Mouse (Mus musculus) G1E (cell line): ENCODE measurements at regions not wholly inside any gene's neighbourhood (a gene's known extent, or its start where the extent isn't known, plus 50 kb on each side); places are given as distances from the start of the nearest gene placed in this dataset.

Experiments
- ATAC-seq: 2 replicates; pipeline ENCODE4 v1.8.0; 2016; ENCODE audit warnings: mild to moderate bottlenecking; ENCODE audit not compliant: insufficient number of reproducible peaks, poor library complexity, low FRiP score, severe bottlenecking; ENCODE audit errors: extremely low read depth
- DNase-seq: peaks from one replicate; pipeline ENCODE4 v3.0.0; 2012; ENCODE audit warnings: low spot score
- H3K27me3 ChIP-seq: 2 replicates; pipeline ENCODE4 v1.6.1; 2012; ENCODE audit warnings: mild to moderate bottlenecking, low read length, inconsistent platforms; ENCODE audit not compliant: insufficient read depth
- H3K36me3 ChIP-seq: replicated peaks from 2 replicates; pipeline ENCODE3; 2012; ENCODE audit warnings: mild to moderate bottlenecking, inconsistent platforms
- H3K4me1 ChIP-seq: 2 replicates; pipeline ENCODE4 v1.6.1; 2012; ENCODE audit warnings: low read depth, low read length, inconsistent platforms, mixed read lengths; ENCODE audit not compliant: insufficient read depth
- H3K4me3 ChIP-seq: 2 replicates; pipeline ENCODE4 v1.5.1; 2012; ENCODE audit warnings: low read depth, mild to moderate bottlenecking, inconsistent platforms, low read length, moderate library complexity, mixed read lengths
- H3K9me3 ChIP-seq: replicated peaks from 2 replicates; pipeline ENCODE4 v1.6.1; 2012; ENCODE audit warnings: inconsistent platforms
- CTCF ChIP-seq: IDR thresholded peaks from 2 replicates; pipeline ENCODE4 v1.5.1; 2012; ENCODE audit warnings: low read depth, low read length, inconsistent platforms, mixed read lengths
- GATA1 ChIP-seq: IDR thresholded peaks from 2 replicates; pipeline ENCODE4 v1.6.1; 2012; ENCODE audit warnings: borderline replicate concordance, low read length, inconsistent platforms, mixed read lengths
- GATA2 ChIP-seq: IDR thresholded peaks from 2 replicates; pipeline ENCODE4 v1.6.1; 2012; ENCODE audit warnings: low read depth, low read length, inconsistent platforms, borderline replicate concordance
- POLR2AphosphoS5 ChIP-seq: IDR thresholded peaks from 2 replicates; pipeline ENCODE4 v1.6.1; 2012; ENCODE audit warnings: low read depth, low read length, inconsistent platforms; ENCODE audit not compliant: insufficient replicate concordance
- TAL1 ChIP-seq: conservative IDR thresholded peaks from 2 replicates; pipeline ENCODE4 v1.6.1; 2012; ENCODE audit warnings: low read depth, low read length, inconsistent platforms, mixed read lengths

DNA sequence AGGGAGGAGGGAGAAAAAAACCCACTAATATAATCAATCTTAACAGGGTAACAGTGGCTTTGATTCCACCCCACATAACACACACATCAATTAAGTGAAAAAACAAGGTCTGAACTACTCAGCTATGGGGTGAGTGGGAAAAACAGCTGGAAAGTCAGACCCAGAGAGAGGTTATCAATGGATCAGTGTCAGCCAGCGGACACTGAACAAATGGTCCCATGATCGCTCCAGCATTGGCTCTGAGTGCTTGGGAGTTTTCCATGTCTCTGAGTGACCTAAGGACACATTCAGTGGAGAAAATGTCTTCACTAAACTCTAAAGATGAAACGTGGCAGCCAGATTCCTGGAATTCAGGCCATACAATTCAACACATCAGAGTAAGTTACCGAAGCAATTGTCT, 281.9 kb downstream of the Epha4 start:
- ATAC-seq (no peak), DNase-seq (no peak)
- Histone ChIP-seq H3K9me3 (peaks cover 11% of the 10 kb centered on the region), H3K4me3 (no peak overlapping the region), H3K4me1 (no peaks in the 10 kb centered on the region), H3K27me3 (no peaks in the 10 kb centered on the region), H3K36me3 (no peaks in the 10 kb centered on the region)
- TF ChIP-seq GATA2 (no peak), GATA1 (no peak), CTCF (no peak), POLR2AphosphoS5 (no peak), TAL1 (no peak)

DNA sequence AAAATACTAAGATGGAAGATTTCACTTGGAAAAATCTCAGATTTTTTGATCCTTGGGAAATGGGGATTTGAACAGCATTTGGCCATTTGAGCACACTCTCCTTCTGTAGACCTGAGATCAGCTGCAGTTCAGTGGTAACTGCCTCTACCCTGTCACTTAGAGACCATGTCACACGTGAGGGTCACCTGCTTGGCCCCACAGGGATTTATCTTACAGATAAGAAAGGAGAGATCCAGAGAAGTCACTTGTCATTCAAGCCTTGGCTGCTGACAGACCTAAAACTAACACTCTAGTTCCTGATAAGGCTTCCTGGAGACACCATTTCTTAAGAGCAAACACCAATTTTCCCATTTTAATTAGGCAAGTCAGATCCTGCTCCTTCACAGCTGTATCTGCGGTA, 270.2 kb downstream of the Epha4 start:
- no peaks in the 10 kb centered on the region for H3K4me1 ChIP-seq
- no peak overlapping the region for H3K4me3 ChIP-seq
- no peak for TF ChIP-seq POLR2AphosphoS5
- TF ChIP-seq GATA1, result no peak
- no peak for TF ChIP-seq CTCF
- no peak for TF ChIP-seq TAL1
- no peak for TF ChIP-seq GATA2
- no peaks in the 10 kb centered on the region for H3K36me3 ChIP-seq
- no peaks in the 10 kb centered on the region for H3K27me3 ChIP-seq
- no peak for ATAC-seq
- peaks cover 16% of the 10 kb centered on the region for H3K9me3 ChIP-seq
- DNase-seq, result no peak

DNA sequence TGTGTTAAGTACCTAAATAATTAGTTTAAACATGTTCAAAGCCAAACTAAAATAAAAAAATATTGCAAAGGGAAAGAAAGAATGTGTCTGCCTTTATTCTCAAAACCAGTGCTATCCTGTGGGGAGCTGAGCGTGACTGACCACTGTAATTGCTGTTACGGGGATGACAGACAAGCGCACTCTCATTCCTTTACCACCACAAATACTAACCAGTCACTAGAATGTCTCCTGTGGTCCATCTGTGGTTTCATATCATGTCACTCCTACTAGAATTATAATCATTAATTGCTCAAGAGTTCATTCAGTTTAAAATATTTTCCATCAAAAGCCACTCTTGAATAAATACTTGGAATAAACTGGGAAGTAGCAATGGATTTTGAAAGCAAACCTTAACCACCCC, 268.8 kb downstream of the Epha4 start:
- no peaks in the 10 kb centered on the region for H3K27me3 ChIP-seq
- no peaks in the 10 kb centered on the region for H3K36me3 ChIP-seq
- H3K4me3 ChIP-seq, result no peak overlapping the region
- no peaks in the 10 kb centered on the region for H3K4me1 ChIP-seq
- TF ChIP-seq POLR2AphosphoS5 (no peak), GATA1 (no peak), CTCF (no peak)
- DNase-seq, result no peak
- peaks cover 19% of the 10 kb centered on the region for H3K9me3 ChIP-seq
- no peak for ATAC-seq

DNA sequence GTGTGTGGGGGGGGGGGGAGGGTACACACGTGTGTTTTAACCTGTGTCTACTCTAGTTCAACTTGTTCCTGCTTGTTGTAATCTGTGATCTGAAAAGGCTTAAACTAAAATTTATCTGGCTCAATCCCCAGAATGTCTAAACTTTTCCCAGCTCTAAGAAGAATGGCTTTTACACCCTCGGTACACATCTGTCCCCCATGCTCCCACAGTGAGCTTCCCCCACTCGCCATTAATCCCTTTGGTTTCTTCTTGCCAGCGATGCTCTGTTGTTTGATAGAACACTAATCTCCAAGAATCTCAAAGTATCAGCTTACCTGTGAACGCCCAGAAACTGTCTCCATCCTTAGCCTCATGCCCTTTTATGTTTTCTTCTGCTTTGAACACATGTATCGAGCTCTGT, 260.6 kb downstream of the Epha4 start:
- Histone ChIP-seq H3K4me3 (no peak overlapping the region), H3K9me3 (peaks cover 44% of the 10 kb centered on the region), H3K27me3 (no peaks in the 10 kb centered on the region), H3K4me1 (no peaks in the 10 kb centered on the region), H3K36me3 (no peaks in the 10 kb centered on the region)
- ATAC-seq (no peak), DNase-seq (no peak)
- TF ChIP-seq POLR2AphosphoS5, result no peak

DNA sequence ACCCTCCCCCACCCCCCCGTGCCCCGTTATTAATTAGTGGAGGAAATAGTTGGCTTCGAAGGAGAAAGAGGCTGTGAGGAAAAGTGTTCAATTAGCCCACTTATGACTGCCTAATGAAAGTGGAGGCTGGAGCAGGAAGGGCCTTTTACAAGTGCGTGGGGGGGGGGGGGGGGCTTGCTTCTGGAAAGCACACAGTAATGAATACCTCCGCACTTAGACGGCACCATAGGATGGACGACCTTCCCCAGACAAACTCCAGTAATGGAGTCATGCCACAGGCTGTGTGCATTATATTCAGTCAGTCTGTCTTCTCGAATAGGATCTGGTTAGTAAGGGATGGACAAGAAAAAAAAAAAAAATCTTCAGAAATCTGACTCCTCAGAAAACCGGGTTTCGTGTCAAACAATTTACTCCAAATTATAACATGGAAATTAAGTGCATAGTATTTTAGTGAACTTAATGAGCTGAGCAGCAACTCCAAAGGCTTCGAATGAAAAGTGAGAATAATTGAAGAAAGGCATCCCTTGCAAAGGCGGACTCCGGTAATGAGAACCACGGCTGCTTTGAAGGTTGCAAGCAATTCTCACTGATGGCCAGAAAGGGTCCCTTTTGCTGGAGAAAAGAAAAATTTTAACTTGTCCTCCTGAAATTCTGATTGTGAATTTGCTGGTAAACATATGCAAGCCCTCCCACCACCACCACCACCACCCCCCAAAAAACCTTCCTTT, 258.6 kb downstream of the Epha4 start:
- Histone ChIP-seq H3K4me3 (no peak overlapping the region), H3K9me3 (peaks cover 53% of the 10 kb centered on the region), H3K4me1 (no peaks in the 10 kb centered on the region), H3K36me3 (no peaks in the 10 kb centered on the region), H3K27me3 (no peaks in the 10 kb centered on the region)
- TF ChIP-seq GATA2 (no peak), TAL1 (no peak), CTCF (no peak), GATA1 (no peak), POLR2AphosphoS5 (no peak)
- DNase-seq, result no peak
- no peak for ATAC-seq

DNA sequence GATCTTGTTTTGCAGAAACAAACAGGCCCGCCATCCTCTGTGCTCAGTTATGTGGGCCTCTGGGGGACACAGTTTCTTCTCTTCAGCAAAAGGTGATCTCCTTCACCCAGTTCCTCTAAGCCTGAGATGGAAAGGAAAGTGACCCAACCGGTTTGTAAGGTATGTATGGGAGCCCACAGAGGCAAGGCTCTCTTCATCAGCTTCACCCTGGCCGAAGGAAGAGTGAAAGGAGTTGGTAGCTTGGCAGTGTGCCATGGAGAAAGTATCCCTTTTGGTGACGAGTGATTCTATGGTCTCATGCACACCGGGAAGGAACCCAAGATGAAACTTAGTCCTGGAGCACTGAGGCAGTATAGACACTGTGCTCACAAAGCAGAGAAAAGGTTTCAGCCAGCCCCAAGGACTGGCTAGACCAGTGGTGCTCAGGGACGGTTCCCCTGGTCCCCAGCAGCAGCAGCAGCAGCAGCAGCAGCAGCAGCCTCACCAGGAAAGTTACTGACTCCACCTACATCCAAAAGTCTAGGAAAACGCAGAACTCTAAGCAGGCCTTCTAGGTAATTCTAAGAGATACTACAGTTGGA, 256.1 kb downstream of the Epha4 start:
- ATAC-seq (no peak), DNase-seq (no peak)
- no peaks in the 10 kb centered on the region for H3K4me1 ChIP-seq
- H3K27me3 ChIP-seq, result no peaks in the 10 kb centered on the region
- H3K36me3 ChIP-seq, result no peaks in the 10 kb centered on the region
- TF ChIP-seq CTCF, result no peak
- TF ChIP-seq GATA2, result no peak
- TF ChIP-seq POLR2AphosphoS5, result no peak
- no peak for TF ChIP-seq TAL1
- no peak for TF ChIP-seq GATA1
- H3K9me3 ChIP-seq, result peaks cover 58% of the 10 kb centered on the region
- H3K4me3 ChIP-seq, result no peak overlapping the region

DNA sequence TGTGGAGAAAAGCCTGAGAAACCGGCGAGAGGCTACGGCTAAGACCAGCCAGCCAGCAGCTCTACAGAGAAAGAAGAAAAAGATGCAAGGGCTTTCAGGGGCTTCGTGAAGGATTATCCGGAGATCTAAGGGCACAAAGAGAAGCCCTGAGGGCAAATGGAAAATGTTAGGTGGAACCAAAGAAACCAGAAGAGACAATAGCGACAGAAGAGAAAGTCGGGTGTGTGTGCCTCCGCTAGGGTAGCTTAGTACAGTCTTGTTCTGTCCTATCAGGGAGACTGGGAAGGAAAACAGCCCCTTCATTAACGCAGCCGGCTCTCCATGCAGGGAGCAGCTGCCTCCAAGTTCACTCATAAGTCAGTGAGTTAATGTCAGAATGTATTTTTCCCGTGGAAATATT, 255.1 kb downstream of the Epha4 start:
- Histone ChIP-seq H3K9me3 (peaks cover 55% of the 10 kb centered on the region), H3K27me3 (no peaks in the 10 kb centered on the region), H3K4me1 (no peaks in the 10 kb centered on the region), H3K36me3 (no peaks in the 10 kb centered on the region), H3K4me3 (no peak overlapping the region)
- no peak for TF ChIP-seq GATA1
- TF ChIP-seq TAL1, result no peak
- no peak for TF ChIP-seq CTCF
- DNase-seq (no peak), ATAC-seq (no peak)
